Mouse (Mus musculus): ENCODE measurements around the gene As3mt.

Gene As3mt

GRCm38 (mm10) chr19:46785633-46786032 is 78.4 kb downstream of the As3mt start:
- no peak for DNase-seq (ENCODE audit: low spot score)

- no peak for DNase-seq (ENCODE audit: low spot score)
Measured at GRCm38 (mm10) chr19:46789782-46790181, 82.5 kb downstream of the As3mt start.

Data from ovary, postnatal 36 days (tissue).